In the genomic region with DNA sequence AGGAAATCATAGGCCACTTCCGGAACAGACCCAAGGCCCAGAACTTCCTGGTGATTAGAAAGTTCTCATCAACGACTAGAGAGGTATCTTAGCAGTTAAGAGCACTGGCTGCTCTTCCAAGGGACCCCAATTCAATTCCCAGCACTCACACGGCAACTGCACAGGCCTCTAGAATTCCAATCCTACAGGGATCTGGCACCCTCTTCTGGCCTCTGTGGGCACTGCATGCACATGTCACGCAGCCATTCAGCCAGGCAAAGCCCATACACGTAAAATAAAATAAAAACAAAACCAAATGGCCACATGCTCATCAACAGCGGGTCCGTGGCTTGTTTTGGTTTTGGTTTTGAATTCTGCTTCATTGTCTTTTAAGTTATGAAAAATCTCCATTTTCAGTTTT, we compare ENCODE assay signal across 10 mouse cellular contexts.
A peak's percentile ranks its signal among the peaks of the same experiment; 100 is the strongest.
DNase-seq lines count a peak whose midpoint lies in the region; ATAC-seq and TF ChIP-seq lines count a peak whose summit lies in the region.
"Had no signal": no experiment of that assay in that cellular context is flagged by ENCODE, and none has a peak within 500 bp of the region (broad histone marks: within the 10 kb centered on the region; RNA-seq: fewer than 3 reads in every experiment).

No protein-coding gene starts in this region.

- no peak overlapping the region for H3K9ac ChIP-seq in kidney, embryonic 14.5 days (ENCODE audit: low read depth, low read length)
- H3K9ac ChIP-seq: liver, embryonic 13.5 days had no signal

- DNase-seq in kidney, adult 2 months: no peak
- DNase-seq in testis, postnatal 10 days (ENCODE audit: low spot score): no peak
- peak; percentile 9 for DNase-seq in NIH3T3 (ENCODE audit: low read depth)
- peak; percentile 10 for DNase-seq in splenic B cell, adult 2 months (ENCODE audit: low read depth, low spot score)
- no peak for DNase-seq in adrenal gland, postnatal 10 days
- DNase-seq: gastrocnemius, postnatal 10 days; liver, embryonic 13.5 days had no signal

- H3K4me1 ChIP-seq in kidney, adult 2 months (ENCODE audit: control insufficient read depth, insufficient read depth, low read length): no peaks in the 10 kb centered on the region
- H3K4me1 ChIP-seq in kidney, embryonic 14.5 days (ENCODE audit: control insufficient read depth, insufficient read depth, low read length): 0 out of 2 replicates have a peak, but pooled peaks cover 8% of the 10 kb centered on the region
- peaks cover 12% of the 10 kb centered on the region for H3K4me1 ChIP-seq in testis, adult 2 months (ENCODE audit: control insufficient read depth, insufficient read depth, low read length)
- H3K4me1 ChIP-seq: liver, embryonic 13.5 days had no signal

- no peaks in the 10 kb centered on the region for H3K36me3 ChIP-seq in kidney, adult 2 months (ENCODE audit: control insufficient read depth, insufficient read depth, low read length)
- no peaks in the 10 kb centered on the region for H3K36me3 ChIP-seq in kidney, embryonic 14.5 days (ENCODE audit: control insufficient read depth, insufficient read depth, low read length)
- H3K36me3 ChIP-seq in testis, adult 2 months (ENCODE audit: control insufficient read depth, insufficient read depth, low read length): no peaks in the 10 kb centered on the region
- no peaks in the 10 kb centered on the region for H3K36me3 ChIP-seq in splenic B cell, adult 2 months (ENCODE audit: control insufficient read depth, insufficient read depth, low read length, poor library complexity, severe bottlenecking)
- H3K36me3 ChIP-seq: liver, embryonic 13.5 days had no signal

- ATAC-seq in kidney, embryonic 14.5 days (ENCODE audit: low FRiP score, low TSS enrichment): no peak
- ATAC-seq: midbrain, embryonic 16.5 days had no signal

- peaks cover 3% of the 10 kb centered on the region; the same call in 1 of the 2 replicates for H3K9me3 ChIP-seq in kidney, embryonic 14.5 days (ENCODE audit: control insufficient read depth, low read length)

- WGBS in kidney, adult 2 months: 92% methylated on average over 7 of the region's 7 CpGs
- WGBS in kidney, embryonic 14.5 days: 90% methylated on average over 7 of the region's 7 CpGs

- no peaks in the 10 kb centered on the region for H3K27me3 ChIP-seq in kidney, adult 2 months (replicated peaks; ENCODE audit: control insufficient read depth, insufficient read depth, low read length)
- H3K27me3 ChIP-seq in kidney, embryonic 14.5 days (ENCODE audit: control insufficient read depth, insufficient read depth, low read length): no peaks in the 10 kb centered on the region
- no peaks in the 10 kb centered on the region for H3K27me3 ChIP-seq in testis, adult 2 months (ENCODE audit: control insufficient read depth, insufficient read depth, low read length)
- no peaks in the 10 kb centered on the region for H3K27me3 ChIP-seq in splenic B cell, adult 2 months (ENCODE audit: control insufficient read depth, insufficient read depth, low read length, poor library complexity, severe bottlenecking)
- H3K27me3 ChIP-seq: liver, embryonic 13.5 days had no signal

- H3K4me2 ChIP-seq in kidney, embryonic 14.5 days (replicated peaks; ENCODE audit: low read depth, low read length): no peak overlapping the region
- H3K4me2 ChIP-seq: liver, embryonic 13.5 days had no signal

- no peak overlapping the region for H3K4me3 ChIP-seq in kidney, adult 2 months (ENCODE audit: insufficient read depth, low read depth, low read length)
- no peak overlapping the region for H3K4me3 ChIP-seq in kidney, embryonic 14.5 days (ENCODE audit: low read length)
- no peak overlapping the region for H3K4me3 ChIP-seq in testis, adult 2 months (ENCODE audit: control insufficient read depth, low read depth, low read length)
- H3K4me3 ChIP-seq: liver, embryonic 13.5 days had no signal

- H3K27ac ChIP-seq in kidney, adult 2 months (ENCODE audit: insufficient read depth, low read depth, low read length): no peak overlapping the region
- H3K27ac ChIP-seq in kidney, embryonic 14.5 days (ENCODE audit: low read depth, low read length): no peak overlapping the region
- no peak overlapping the region for H3K27ac ChIP-seq in testis, adult 2 months (ENCODE audit: control insufficient read depth, insufficient read depth, low read depth, low read length)
- H3K27ac ChIP-seq: liver, embryonic 13.5 days had no signal

- peak; percentile 35; the same call in 1 of the 2 replicates for TF ChIP-seq CTCF in kidney, adult 2 months (conservative IDR thresholded peaks at IDR 0.05; ENCODE audit: insufficient read depth, insufficient read length, low read depth, low read length)
- peak; percentile 81; the same call in 1 of the 2 replicates for TF ChIP-seq CTCF in testis, adult 2 months (IDR thresholded peaks at IDR 0.05; ENCODE audit: control insufficient read depth, insufficient read depth, insufficient replicate concordance, low read depth, low read length)

- TF ChIP-seq POLR2A in kidney, adult 2 months (IDR thresholded peaks at IDR 0.05; ENCODE audit: low read depth, low read length): no peak
- TF ChIP-seq POLR2A in testis, adult 2 months (IDR thresholded peaks at IDR 0.05; ENCODE audit: control insufficient read depth, low read depth, low read length): no peak

Comparison
In these comparisons a context has a peak if more than half of its experiments do, and no peak if none do; other contexts are left out.
1. DNase-seq: peak in NIH3T3 (single experiment) and splenic B cell, adult 2 months (single experiment); none in kidney, adult 2 months (single experiment), testis, postnatal 10 days (single experiment) and adrenal gland, postnatal 10 days (single experiment).